Mouse (Mus musculus) liver, embryonic 16.5 days (tissue): ENCODE data around the gene Psenen. TPM values are rescaled to one million over a fixed set of nuclear protein-coding genes. Genes with fewer than 3 reads are reported as not detected.

Experiments
- ATAC-seq: fragments of 200-750 bp; cut with Nextera tagmentation; 2 replicates; pipeline ENCODE4 v1.8.0; 2017; ENCODE audit warnings: low read depth, mild to moderate bottlenecking, moderate number of reproducible peaks, moderate library complexity
- H3K27ac ChIP-seq: fragments of 300-500 bp; sonication (generic); 2 replicates; pipeline ENCODE4 v1.5.1; 2014; ENCODE audit warnings: mild to moderate bottlenecking, low read length
- H3K27me3 ChIP-seq: fragments of 300-500 bp; sonication (generic); 2 replicates; pipeline ENCODE4 v1.6.1; 2014; ENCODE audit warnings: low read depth, low read length, mixed read lengths; ENCODE audit not compliant: control insufficient read depth, insufficient read depth
- H3K36me3 ChIP-seq: fragments of 300-500 bp; sonication (generic); 2 replicates; pipeline ENCODE4 v1.6.1; 2014; ENCODE audit warnings: mild to moderate bottlenecking; ENCODE audit not compliant: control insufficient read depth, insufficient read depth
- H3K4me1 ChIP-seq: fragments of 300-500 bp; sonication (generic); 2 replicates; pipeline ENCODE4 v1.6.1; 2014; ENCODE audit warnings: low read depth, low read length, mixed read lengths; ENCODE audit not compliant: control insufficient read depth
- H3K4me2 ChIP-seq: fragments of 300-500 bp; sonication (generic); 2 replicates; pipeline ENCODE4 v1.6.1; 2014; ENCODE audit warnings: low read depth, low read length, mixed read lengths
- H3K4me3 ChIP-seq: fragments of 300-500 bp; sonication (generic); 2 replicates; pipeline ENCODE4 v1.5.1; 2014; ENCODE audit warnings: low read depth, mild to moderate bottlenecking, low read length
- H3K9ac ChIP-seq: fragments of 300-500 bp; sonication (generic); 2 replicates; pipeline ENCODE4 v1.6.1; 2014; ENCODE audit warnings: low read depth, low read length
- H3K9me3 ChIP-seq: fragments of 300-500 bp; sonication (generic); replicated peaks from 2 replicates; pipeline ENCODE4 v1.6.1; 2016; ENCODE audit warnings: low read length; ENCODE audit not compliant: control insufficient read depth
- WGBS: fragments of 180-500 bp; shearing (Covaris S2); extraction: QIAGEN DNeasy Blood & Tissue Kit; methylation state at CpG from one replicate; pipeline ENCODE4 v1.1.7; 2014; ENCODE audit not compliant: insufficient replicate concordance; 5-methylcytosine and 5-hydroxymethylcytosine counted together
- polyA plus RNA-seq: library from polyadenylated mRNA; unstranded; fragments of >200 nt; fragmentation: Nextera tagmentation; extraction: Ambion mirVana; gene quantifications from 2 replicates; pipeline ENCODE4 v1.2.1, GENCODE M21; 2015

The Psenen gene
- polyA plus RNA-seq, 1 experiment from 2014 or later, result 65.0 TPM

DNA sequence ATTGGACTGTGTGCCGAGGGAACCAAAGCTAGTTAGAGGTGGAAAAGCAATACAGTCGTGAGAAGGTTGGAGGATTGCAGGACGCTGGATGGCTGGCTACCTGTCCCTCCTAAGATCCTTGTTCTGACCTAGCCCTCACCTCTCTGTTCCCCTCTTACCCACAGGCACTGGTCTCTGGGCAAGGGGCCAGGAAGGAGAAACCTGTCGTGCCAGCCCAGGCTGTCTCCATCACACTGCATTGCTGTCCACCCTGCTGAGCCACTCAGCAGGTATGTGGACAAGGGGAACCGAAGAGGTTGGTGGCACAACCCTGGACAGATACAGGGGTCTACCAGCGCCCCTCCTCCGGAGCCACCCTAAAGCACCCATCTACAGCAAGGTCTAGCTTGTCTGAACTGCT, 37.2 kb upstream of the Psenen start:
- ATAC-seq, result no peak
- Histone ChIP-seq H3K36me3 (no peaks in the 10 kb centered on the region), H3K4me2 (peak overlapping the region; percentile 42; the same call in 1 of the 2 replicates), H3K9ac (no peak overlapping the region), H3K27ac (no peak overlapping the region), H3K4me1 (peaks cover 10% of the 10 kb centered on the region), H3K9me3 (no peaks in the 10 kb centered on the region), H3K27me3 (no peaks in the 10 kb centered on the region), H3K4me3 (no peak overlapping the region)
- WGBS, result 67% methylated on average over 7 of the region's 7 CpGs

- H3K9ac ChIP-seq, result 0 out of 2 replicates have a peak overlapping the region, but pooled peaks have one; percentile 40
Observed at GRCm38 (mm10) chr7:30599933-30600353, 36.5 kb upstream of the Psenen start.

DNA sequence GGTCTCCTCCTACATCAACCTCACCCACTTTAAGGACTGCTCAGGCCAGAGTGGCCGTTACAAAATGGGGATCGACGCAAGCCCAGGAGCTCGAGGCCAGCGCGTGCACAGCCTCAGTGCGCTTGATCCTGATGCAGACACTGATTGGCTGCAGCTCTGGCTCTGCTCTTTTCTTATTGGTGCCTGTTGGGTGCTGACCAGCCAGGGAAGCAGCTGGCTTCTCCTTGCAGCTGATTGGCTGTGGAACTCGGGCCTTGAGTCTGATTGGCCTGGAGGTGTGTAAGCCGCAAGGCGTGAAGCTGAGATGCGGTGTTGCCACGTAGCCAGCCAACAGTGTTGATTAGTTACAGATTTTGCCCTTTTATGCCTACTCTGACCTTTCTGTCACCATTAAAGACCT, 35.4 kb upstream of the Psenen start, which contains the start of gene Zbtb32:
Zbtb32 (minus strand) TSS at position 124 of the 400 bp plus-strand sequence.
- Histone ChIP-seq H3K27ac (no peak within 1 kb of the TSS), H3K4me2 (peak within 1 kb of the TSS; percentile 39; the same call in 1 of the 2 replicates), H3K36me3 (no peaks in the 10 kb centered on the region)

More at GRCm38 (mm10) chr7:30599933-30600353, 36.5 kb upstream of the Psenen start:
- peak overlapping the region; percentile 42 for H3K4me2 ChIP-seq
- no peaks in the 10 kb centered on the region for H3K9me3 ChIP-seq
- no peak overlapping the region for H3K4me3 ChIP-seq
- no peak overlapping the region for H3K27ac ChIP-seq
- WGBS, result 2% methylated on average over 16 of the region's 16 CpGs
- H3K36me3 ChIP-seq, result no peaks in the 10 kb centered on the region
- peaks cover 10% of the 10 kb centered on the region for H3K4me1 ChIP-seq
- ATAC-seq, result peak; percentile 98
- H3K27me3 ChIP-seq, result no peaks in the 10 kb centered on the region

DNA sequence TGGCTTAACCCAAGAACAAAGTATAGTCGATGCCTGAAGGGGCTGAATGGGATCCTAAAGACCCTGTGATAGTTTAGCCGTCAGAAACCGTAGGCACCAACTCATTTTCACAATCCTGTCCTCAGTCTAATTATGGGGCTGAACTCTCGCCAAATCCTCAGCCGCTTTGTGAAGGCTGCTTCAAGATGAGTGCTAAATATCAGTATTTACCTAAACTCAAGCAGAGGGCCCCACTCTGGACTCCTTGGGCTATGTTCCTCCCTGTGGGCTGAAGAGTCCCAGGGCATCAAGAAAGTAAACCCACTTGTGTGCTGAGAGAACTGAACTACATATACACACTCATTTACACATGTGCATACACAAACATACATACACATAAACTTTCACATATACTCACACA, 33.4 kb upstream of the Psenen start:
- no peak for ATAC-seq
- Histone ChIP-seq H3K27me3 (no peaks in the 10 kb centered on the region), H3K27ac (no peak overlapping the region), H3K9ac (no peak overlapping the region), H3K4me2 (no peak overlapping the region), H3K36me3 (no peaks in the 10 kb centered on the region), H3K4me3 (no peak overlapping the region), H3K9me3 (no peaks in the 10 kb centered on the region), H3K4me1 (peaks cover 12% of the 10 kb centered on the region)
- 62% methylated on average over 5 of the region's 5 CpGs for WGBS

More for the DNA sequence above, 35.4 kb upstream of the Psenen start, which contains the start of gene Zbtb32:
- 88% methylated on average over 12 of the region's 12 CpGs for WGBS
- 0 out of 2 replicates have a peak within 1 kb of the TSS, but pooled peaks have one; percentile 40 for H3K9ac ChIP-seq
- no peak for ATAC-seq
- no peak within 1 kb of the TSS for H3K4me3 ChIP-seq
- no peaks in the 10 kb centered on the region for H3K9me3 ChIP-seq
- peaks cover 12% of the 10 kb centered on the region for H3K4me1 ChIP-seq
- H3K27me3 ChIP-seq, result no peaks in the 10 kb centered on the region

DNA sequence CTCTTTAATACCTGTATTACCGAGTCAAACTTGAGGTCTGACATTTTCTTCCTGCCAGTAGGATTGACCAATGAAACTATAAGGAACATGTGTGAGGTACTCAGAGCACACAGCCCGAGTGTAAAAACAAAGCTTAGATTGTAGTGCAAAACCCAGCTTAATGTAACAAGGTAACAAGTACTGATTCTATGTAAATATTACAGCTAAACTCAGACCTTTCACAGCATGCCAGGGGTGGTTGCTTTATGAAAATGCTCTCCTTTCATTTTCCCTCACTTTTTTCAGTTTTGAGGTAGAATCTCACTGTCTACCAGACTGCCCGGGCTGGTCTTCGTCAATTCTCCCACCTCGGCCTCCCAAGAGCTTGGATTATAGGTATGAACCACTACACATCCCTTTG, 32.7 kb upstream of the Psenen start:
- Histone ChIP-seq H3K9me3 (no peaks in the 10 kb centered on the region), H3K4me3 (no peak overlapping the region), H3K36me3 (no peaks in the 10 kb centered on the region), H3K4me2 (no peak overlapping the region), H3K27ac (no peak overlapping the region), H3K9ac (no peak overlapping the region), H3K27me3 (no peaks in the 10 kb centered on the region), H3K4me1 (peaks cover 12% of the 10 kb centered on the region)
- WGBS, result 64% methylated on average over 5 of the region's 5 CpGs
- ATAC-seq, result no peak

GRCm38 (mm10) chr7:30594510-30595024, 31.1 kb upstream of the Psenen start:
- Histone ChIP-seq H3K9me3 (no peaks in the 10 kb centered on the region), H3K27ac (no peak overlapping the region), H3K4me2 (no peak overlapping the region), H3K36me3 (no peaks in the 10 kb centered on the region), H3K4me1 (peaks cover 9% of the 10 kb centered on the region), H3K9ac (no peak overlapping the region), H3K4me3 (no peak overlapping the region), H3K27me3 (no peaks in the 10 kb centered on the region)
- no peak for ATAC-seq
- 49% methylated on average over 4 of the region's 4 CpGs for WGBS

DNA sequence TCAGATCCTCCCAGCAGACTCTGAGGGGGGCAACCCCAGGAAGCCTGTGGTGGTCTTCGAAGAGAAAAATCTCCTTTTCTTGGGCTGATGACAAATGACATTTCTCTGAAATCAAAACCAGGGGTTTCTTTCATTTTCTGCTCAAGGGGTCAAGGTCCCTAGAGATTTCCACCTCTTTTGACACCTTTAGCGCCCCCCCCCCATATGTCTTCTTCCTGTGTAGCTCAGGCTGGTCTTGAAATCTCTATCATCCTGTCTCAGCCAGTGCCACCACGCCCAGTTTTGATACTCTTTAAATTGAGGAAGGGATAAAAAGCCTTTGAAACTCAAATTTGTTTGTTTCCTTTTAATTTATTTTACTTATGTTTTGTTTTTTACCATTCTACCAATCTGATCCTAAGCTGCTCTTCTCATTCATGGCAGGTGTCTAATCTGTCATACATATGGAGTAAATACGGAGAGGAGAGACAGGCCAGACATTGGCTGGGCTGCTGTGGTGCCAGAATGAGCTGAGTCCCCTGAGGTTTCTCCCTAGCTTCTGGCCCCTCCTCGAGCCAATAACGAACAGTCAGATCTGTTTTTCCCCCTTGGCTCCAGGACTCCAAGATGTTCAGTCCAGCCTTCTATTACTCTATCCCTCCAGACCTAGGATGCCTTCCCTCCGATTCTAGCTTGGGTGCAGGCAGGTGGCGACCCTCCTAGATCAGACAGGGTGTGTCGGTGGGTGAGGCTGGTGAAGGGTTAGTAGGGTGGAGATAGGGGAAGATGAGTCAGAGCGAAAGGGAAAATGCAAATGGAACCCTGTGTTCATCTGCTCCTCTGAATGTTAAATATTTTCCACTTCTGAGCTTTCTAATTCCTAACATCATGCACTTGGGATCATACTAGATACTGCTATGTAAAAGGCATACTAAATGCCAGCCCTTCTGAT, 30.4 kb upstream of the Psenen start:
- WGBS, result 52% methylated on average over 10 of the region's 10 CpGs
- H3K27me3 ChIP-seq, result no peaks in the 10 kb centered on the region
- no peak overlapping the region for H3K4me3 ChIP-seq
- ATAC-seq, result no peak
- no peak overlapping the region for H3K9ac ChIP-seq
- no peak overlapping the region for H3K27ac ChIP-seq
- H3K9me3 ChIP-seq, result no peaks in the 10 kb centered on the region
- H3K4me2 ChIP-seq, result no peak overlapping the region
- peaks cover 10% of the 10 kb centered on the region for H3K4me1 ChIP-seq
- no peaks in the 10 kb centered on the region for H3K36me3 ChIP-seq

- 42% methylated on average over 5 of the region's 5 CpGs for WGBS
Observed at GRCm38 (mm10) chr7:30592772-30593423, 29.5 kb upstream of the Psenen start.

More at GRCm38 (mm10) chr7:30592772-30593423, 29.5 kb upstream of the Psenen start:
- H3K4me2 ChIP-seq, result no peak overlapping the region
- no peak for ATAC-seq
- no peak overlapping the region for H3K27ac ChIP-seq
- H3K4me1 ChIP-seq, result peaks cover 10% of the 10 kb centered on the region
- no peaks in the 10 kb centered on the region for H3K36me3 ChIP-seq
- no peaks in the 10 kb centered on the region for H3K9me3 ChIP-seq
- H3K9ac ChIP-seq, result no peak overlapping the region
- no peaks in the 10 kb centered on the region for H3K27me3 ChIP-seq
- H3K4me3 ChIP-seq, result no peak overlapping the region
